Mouse (Mus musculus) intestine, embryonic 15.5 days (tissue): ENCODE measurements around the gene Ptprr. TPM values are rescaled to one million over a fixed set of nuclear protein-coding genes. Genes with fewer than 3 reads are reported as not detected.

ENCODE experiments used
- ATAC-seq: fragments of 200-750 bp; cut with Nextera tagmentation; 2 replicates; pipeline ENCODE4 v1.8.0; 2017; ENCODE audit warnings: moderate TSS enrichment, moderate library complexity
- H3K27ac ChIP-seq: fragments of 300-500 bp; sonication (generic); 2 replicates; pipeline ENCODE4 v1.5.1; 2015; ENCODE audit warnings: mild to moderate bottlenecking, inconsistent platforms
- H3K27me3 ChIP-seq: fragments of 300-500 bp; sonication (generic); replicated peaks from 2 replicates; pipeline ENCODE4 v1.6.1; 2015; ENCODE audit warnings: inconsistent platforms
- H3K36me3 ChIP-seq: fragments of 300-500 bp; sonication (generic); 2 replicates; pipeline ENCODE4 v1.6.1; 2015; ENCODE audit warnings: inconsistent platforms
- H3K4me1 ChIP-seq: fragments of 300-500 bp; sonication (generic); replicated peaks from 2 replicates; pipeline ENCODE4 v1.6.1; 2015; ENCODE audit warnings: inconsistent platforms
- H3K4me2 ChIP-seq: fragments of 300-500 bp; sonication (generic); replicated peaks from 2 replicates; pipeline ENCODE4 v1.6.1; 2015; ENCODE audit warnings: mild to moderate bottlenecking, inconsistent platforms
- H3K4me3 ChIP-seq: fragments of 300-500 bp; sonication (generic); replicated peaks from 2 replicates; pipeline ENCODE4 v1.5.1; 2015; ENCODE audit warnings: inconsistent platforms
- H3K9ac ChIP-seq: fragments of 300-500 bp; sonication (generic); 2 replicates; pipeline ENCODE4 v1.6.1; 2015; ENCODE audit warnings: inconsistent platforms
- H3K9me3 ChIP-seq: fragments of 300-500 bp; sonication (generic); 2 replicates; pipeline ENCODE4 v1.6.1; 2016; ENCODE audit warnings: inconsistent platforms
- WGBS: fragments of 180-500 bp; shearing (Covaris S2); methylation state at CpG from one replicate; pipeline ENCODE4 v1.1.7; 2015; 5-methylcytosine and 5-hydroxymethylcytosine counted together
- polyA plus RNA-seq: library from polyadenylated mRNA; unstranded; fragments of >200 nt; fragmentation: Nextera tagmentation; extraction: Ambion mirVana; gene quantifications from 2 replicates; pipeline ENCODE4 v1.2.1, GENCODE M21; 2015

Gene Ptprr
- polyA plus RNA-seq, result 3.7 TPM in 2 replicates

DNA sequence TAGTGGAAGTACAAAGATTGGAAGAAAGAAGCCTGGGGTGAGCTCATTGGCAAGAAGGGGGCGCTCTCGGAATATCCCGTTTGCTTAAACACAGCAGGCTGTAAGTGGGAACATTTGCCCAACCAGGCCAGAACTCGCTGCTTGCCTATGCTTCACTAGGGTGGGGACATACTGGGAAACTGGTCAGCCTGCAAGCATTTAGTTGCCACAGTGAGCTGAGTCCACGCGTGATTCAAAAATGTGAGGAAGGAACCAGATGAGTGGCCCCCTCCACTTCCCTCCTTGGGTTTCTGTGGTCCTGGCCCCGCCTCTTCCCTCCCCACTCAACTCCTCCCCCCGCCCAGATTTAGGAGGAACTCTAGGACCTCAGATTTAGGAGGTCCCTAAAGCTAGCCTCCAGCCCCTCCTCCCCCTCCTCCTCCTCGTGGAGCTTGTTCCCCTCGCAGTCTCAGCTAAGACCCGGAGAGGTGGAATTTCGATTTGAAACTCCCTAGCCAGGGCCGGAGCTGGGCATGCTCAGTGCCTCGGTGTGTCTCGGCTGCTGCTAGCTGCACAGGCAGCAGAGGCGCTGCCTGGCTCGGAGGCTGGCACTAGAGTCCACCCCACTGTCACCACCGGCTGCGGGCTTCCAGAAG lies at the start of gene Ptprr:
Ptprr (plus strand) TSS at position 369 of the 635 bp plus-strand sequence.
- Histone ChIP-seq H3K9ac (no peak within 1 kb of the TSS), H3K4me2 (peak within 1 kb of the TSS; percentile 67), H3K36me3 (no peaks in the 10 kb centered on the region), H3K4me1 (peaks cover 14% of the 10 kb centered on the region; the same call in 1 of the 2 replicates), H3K4me3 (peak within 1 kb of the TSS; percentile 31), H3K27me3 (peaks cover 4% of the 10 kb centered on the region; the same call in 1 of the 2 replicates), H3K27ac (no peak within 1 kb of the TSS), H3K9me3 (no peaks in the 10 kb centered on the region)
- WGBS, result under 1% methylated on average over 19 of the region's 19 CpGs
- peak; percentile 93 for ATAC-seq

DNA sequence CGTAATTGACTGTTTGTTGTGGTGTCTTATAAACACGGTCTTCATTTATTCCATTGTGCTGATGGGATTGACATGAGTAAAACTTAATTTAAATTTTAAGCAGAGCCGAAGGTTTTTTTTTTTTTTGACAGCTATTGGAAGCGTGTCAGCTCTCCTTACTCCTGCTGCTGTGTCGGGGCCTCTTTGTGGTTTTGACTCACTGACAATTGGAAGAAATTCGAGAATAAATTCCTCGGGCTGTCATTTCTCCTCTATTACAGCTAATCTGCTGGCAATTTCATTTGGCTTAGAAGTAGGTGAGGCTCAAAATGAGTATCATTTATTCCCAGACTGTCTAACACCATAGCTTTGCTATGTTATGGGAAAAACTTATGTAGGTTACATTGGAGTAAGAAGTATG lies 41.7 kb upstream of the Ptprr start:
- ATAC-seq, result no peak

DNA sequence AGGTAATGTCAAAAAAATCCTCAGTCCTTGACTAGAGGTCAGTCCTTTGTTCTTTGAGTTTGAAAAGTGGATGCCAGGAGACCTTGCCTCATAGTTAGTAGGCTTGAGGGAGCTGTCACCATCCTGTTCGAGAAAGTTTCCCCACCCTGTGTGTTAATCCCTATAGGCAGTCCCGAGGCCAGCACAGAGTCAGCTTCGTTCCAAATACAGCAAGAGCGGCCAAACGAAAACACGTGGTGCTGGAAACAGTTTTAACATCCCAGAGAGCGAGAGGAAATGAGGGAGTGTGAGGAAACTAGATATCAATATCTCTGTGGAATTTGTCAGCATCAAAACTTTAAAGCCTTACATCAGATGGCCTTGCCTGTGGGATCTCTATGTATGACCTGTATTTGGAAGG lies 39.0 kb upstream of the Ptprr start:
- no peak for ATAC-seq
- no peaks in the 10 kb centered on the region for H3K4me1 ChIP-seq
- H3K4me3 ChIP-seq, result no peak overlapping the region
- WGBS, result 67% methylated on average over 7 of the region's 7 CpGs
- no peak overlapping the region for H3K4me2 ChIP-seq
- H3K27me3 ChIP-seq, result no peaks in the 10 kb centered on the region
- no peak overlapping the region for H3K9ac ChIP-seq
- H3K9me3 ChIP-seq, result no peaks in the 10 kb centered on the region
- no peaks in the 10 kb centered on the region for H3K36me3 ChIP-seq
- H3K27ac ChIP-seq, result no peak overlapping the region

More for the DNA sequence above, 41.7 kb upstream of the Ptprr start:
- Histone ChIP-seq H3K27ac (no peak overlapping the region), H3K4me3 (no peak overlapping the region), H3K4me1 (no peaks in the 10 kb centered on the region), H3K27me3 (no peaks in the 10 kb centered on the region), H3K36me3 (no peaks in the 10 kb centered on the region), H3K9ac (no peak overlapping the region), H3K4me2 (no peak overlapping the region), H3K9me3 (no peaks in the 10 kb centered on the region)
- 86% methylated on average over 7 of the region's 7 CpGs for WGBS

DNA sequence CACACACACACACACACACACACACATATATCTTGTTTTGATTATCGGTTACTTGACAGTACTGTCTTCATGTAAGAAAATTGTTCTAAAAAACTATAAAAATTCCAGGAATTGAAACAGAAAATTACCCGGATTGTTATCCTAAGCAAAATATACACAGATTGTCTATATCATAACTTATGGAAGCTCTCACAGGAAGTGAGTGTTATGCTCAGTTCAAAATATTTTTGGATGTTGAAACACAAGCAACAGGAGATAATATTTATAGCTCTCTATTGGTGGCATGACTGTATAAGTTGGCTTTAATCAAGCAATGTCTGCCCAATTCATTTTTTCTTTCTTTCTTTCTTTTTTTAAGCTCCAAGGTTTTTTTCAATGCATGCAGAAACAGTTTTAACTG lies 38.0 kb upstream of the Ptprr start:
- Histone ChIP-seq H3K9me3 (no peaks in the 10 kb centered on the region), H3K4me3 (no peak overlapping the region), H3K36me3 (no peaks in the 10 kb centered on the region), H3K4me1 (no peaks in the 10 kb centered on the region), H3K27ac (no peak overlapping the region), H3K9ac (no peak overlapping the region), H3K4me2 (no peak overlapping the region), H3K27me3 (no peaks in the 10 kb centered on the region)
- no peak for ATAC-seq
- 63% methylated on average over 2 of the region's 2 CpGs for WGBS

DNA sequence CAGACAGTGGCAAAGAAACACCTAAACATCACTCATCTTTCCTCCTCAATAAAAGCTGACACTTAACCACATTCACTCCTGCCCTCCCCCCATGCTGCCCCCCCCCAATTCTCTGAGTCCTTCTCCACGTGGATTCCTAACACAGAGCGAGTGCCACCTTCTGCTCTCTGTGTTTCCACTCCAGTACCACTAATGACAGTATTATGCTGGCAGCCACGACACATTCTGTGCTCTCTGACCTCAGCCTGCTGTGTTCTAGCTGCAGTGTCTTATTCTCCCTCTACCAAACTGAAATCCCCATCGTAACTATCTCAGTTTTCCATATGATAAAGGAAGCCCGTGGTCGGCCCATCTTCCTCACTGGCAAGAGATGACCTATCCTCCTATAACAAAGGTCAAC lies 33.7 kb upstream of the Ptprr start:
- no peak for ATAC-seq
- no peak overlapping the region for H3K4me2 ChIP-seq
- no peaks in the 10 kb centered on the region for H3K4me1 ChIP-seq
- no peak overlapping the region for H3K9ac ChIP-seq
- H3K27ac ChIP-seq, result no peak overlapping the region
- no peaks in the 10 kb centered on the region for H3K9me3 ChIP-seq
- WGBS, result 73% methylated on average over 6 of the region's 6 CpGs
- H3K27me3 ChIP-seq, result no peaks in the 10 kb centered on the region
- H3K4me3 ChIP-seq, result no peak overlapping the region
- H3K36me3 ChIP-seq, result no peaks in the 10 kb centered on the region

DNA sequence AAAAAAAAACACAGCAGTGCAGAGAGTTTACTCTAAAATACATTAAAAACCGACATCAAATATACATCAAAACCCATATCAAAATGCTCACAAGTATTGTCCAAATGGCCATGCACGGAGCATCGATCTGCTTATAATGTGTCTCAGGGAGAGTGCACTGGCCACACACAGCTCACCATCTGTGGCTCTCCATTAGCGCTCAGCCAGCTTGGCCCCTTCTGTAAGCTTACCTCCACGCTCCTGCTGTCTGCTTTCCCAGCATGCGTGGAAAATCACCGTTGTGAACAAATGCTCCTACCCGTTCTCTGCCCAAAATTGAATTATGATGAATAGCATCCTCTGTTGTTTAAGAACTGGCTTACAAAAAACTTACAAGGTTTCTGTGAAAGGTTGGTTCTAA lies 16.2 kb upstream of the Ptprr start:
- Histone ChIP-seq H3K9me3 (no peaks in the 10 kb centered on the region), H3K4me3 (no peak overlapping the region), H3K27me3 (no peaks in the 10 kb centered on the region), H3K36me3 (no peaks in the 10 kb centered on the region), H3K4me1 (no peaks in the 10 kb centered on the region), H3K27ac (no peak overlapping the region), H3K9ac (no peak overlapping the region), H3K4me2 (no peak overlapping the region)
- no peak for ATAC-seq
- 78% methylated on average over 8 of the region's 8 CpGs for WGBS

DNA sequence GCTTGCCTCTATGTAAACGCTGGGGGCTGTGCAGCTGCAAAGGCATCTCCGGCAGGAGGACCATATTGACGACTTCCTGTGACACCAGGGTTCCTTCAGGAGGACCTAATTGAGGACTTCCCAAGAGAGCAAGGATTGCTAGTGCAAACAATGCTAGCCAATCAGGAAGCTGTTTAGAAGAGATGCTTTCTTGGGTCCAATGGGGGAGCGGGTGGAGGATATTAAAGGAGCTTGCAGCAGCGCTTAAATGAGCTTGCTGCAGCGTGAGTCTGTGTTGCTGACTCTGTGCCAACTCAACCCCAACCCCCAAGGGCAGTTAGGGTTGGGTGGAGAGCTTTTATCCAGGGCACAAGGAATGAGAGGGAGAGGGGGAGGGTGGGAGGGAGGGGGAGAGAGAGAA lies 11.3 kb upstream of the Ptprr start:
- Histone ChIP-seq H3K4me1 (no peaks in the 10 kb centered on the region), H3K36me3 (no peaks in the 10 kb centered on the region), H3K9me3 (no peaks in the 10 kb centered on the region), H3K9ac (no peak overlapping the region), H3K4me3 (no peak overlapping the region), H3K4me2 (no peak overlapping the region), H3K27ac (no peak overlapping the region), H3K27me3 (no peaks in the 10 kb centered on the region)
- no peak for ATAC-seq
- 38% methylated on average over 6 of the region's 6 CpGs for WGBS

DNA sequence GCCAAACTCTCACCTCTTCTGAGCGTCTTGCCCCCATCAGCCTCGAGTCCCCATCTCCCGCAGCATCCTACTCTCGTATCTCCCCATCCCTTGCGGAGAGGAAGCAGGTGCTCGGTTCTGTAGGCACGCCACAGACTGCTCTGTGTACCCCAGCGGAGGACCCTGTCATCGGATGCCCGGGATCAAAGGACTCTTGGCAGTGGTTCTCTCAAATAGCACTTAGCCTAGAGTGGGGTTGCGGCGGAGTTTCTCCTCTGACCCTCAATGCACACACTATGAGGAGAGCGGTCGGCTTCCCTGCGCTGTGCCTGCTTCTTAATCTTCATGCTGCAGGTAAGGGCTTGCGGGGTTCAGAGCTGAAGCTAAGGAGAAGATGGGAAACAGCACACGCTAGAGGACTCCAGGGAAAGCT lies 473 bp downstream of the Ptprr start:
- Histone ChIP-seq H3K9me3 (no peaks in the 10 kb centered on the region), H3K4me1 (peaks cover 14% of the 10 kb centered on the region; the same call in 1 of the 2 replicates), H3K36me3 (no peaks in the 10 kb centered on the region), H3K27me3 (peaks cover 4% of the 10 kb centered on the region; the same call in 1 of the 2 replicates), H3K27ac (no peak overlapping the region), H3K4me3 (peak overlapping the region; percentile 31), H3K4me2 (peak overlapping the region; percentile 67), H3K9ac (no peak overlapping the region)
- peak; percentile 41 for ATAC-seq
- 2% methylated on average over 17 of the region's 17 CpGs for WGBS

DNA sequence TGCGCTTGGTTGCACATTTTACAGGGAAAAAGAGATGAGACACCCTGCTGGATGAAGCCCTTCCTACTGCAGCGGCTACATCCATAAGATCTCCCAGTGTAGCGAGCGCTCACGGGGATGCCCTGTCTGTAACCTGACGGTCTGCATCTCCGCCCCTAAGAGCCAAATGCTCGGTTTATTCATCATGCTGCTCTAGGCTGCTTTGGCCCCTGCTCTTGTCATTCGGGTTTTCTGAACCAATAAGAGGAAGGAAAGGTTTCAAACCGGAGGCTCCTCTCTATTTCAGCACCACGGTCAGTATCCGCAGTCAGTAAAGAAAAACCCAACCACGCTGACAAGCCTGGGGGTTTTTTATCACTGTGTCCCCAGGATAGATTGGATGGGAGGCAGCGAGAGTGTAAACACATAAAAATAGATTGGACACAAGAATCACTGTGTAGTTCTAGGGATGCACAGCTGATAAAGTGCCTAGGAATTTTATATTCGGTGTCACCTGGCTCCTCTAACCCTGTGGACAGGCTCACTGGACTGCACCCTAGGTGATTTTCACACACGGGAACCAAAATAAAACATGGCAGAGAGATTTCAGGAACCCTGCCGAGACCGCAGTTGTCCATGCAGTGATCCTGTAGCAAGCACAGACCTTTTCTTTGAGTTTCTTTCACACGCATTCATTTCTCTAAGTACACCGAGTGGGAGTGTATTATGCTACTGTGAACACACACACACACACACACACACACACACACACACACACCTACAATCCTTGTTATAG lies 1.3 kb downstream of the Ptprr start:
- no peak overlapping the region for H3K27ac ChIP-seq
- WGBS, result 10% methylated on average over 20 of the region's 20 CpGs
- peak overlapping the region; percentile 67 for H3K4me2 ChIP-seq
- no peaks in the 10 kb centered on the region for H3K36me3 ChIP-seq
- no peaks in the 10 kb centered on the region for H3K9me3 ChIP-seq
- H3K27me3 ChIP-seq, result peaks cover 4% of the 10 kb centered on the region; the same call in 1 of the 2 replicates
- H3K4me3 ChIP-seq, result peak overlapping the region; percentile 9; the same call in 1 of the 2 replicates
- H3K4me1 ChIP-seq, result peaks cover 14% of the 10 kb centered on the region; the same call in 1 of the 2 replicates
- peak; percentile 36; the same call in 1 of the 2 replicates for ATAC-seq
- no peak overlapping the region for H3K9ac ChIP-seq

DNA sequence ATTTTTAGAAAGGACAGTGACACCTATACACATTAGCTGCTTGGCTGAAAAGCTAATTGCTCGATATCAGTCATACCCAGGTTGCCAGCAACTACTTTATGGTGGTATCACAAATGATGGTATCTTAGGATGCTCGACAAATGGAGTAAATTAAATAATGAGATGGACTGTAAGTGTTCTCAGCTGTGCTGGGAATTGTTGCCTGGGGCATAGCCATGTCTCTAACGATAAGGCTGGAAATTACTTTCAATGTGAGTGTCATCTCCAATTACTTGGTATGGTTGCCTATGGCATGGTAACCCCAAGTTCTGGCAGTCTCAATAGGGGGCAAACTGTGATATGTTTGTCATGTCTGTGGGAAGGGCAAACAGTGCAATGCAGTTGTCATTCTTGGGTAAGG lies 3.1 kb downstream of the Ptprr start:
- no peak overlapping the region for H3K4me3 ChIP-seq
- ATAC-seq, result no peak
- H3K27ac ChIP-seq, result no peak overlapping the region
- H3K27me3 ChIP-seq, result peaks cover 4% of the 10 kb centered on the region; the same call in 1 of the 2 replicates
- H3K9me3 ChIP-seq, result no peaks in the 10 kb centered on the region
- H3K9ac ChIP-seq, result no peak overlapping the region
- H3K36me3 ChIP-seq, result no peaks in the 10 kb centered on the region
- peaks cover 14% of the 10 kb centered on the region; the same call in 1 of the 2 replicates for H3K4me1 ChIP-seq
- H3K4me2 ChIP-seq, result no peak overlapping the region
- 74% methylated on average over 3 of the region's 3 CpGs for WGBS

DNA sequence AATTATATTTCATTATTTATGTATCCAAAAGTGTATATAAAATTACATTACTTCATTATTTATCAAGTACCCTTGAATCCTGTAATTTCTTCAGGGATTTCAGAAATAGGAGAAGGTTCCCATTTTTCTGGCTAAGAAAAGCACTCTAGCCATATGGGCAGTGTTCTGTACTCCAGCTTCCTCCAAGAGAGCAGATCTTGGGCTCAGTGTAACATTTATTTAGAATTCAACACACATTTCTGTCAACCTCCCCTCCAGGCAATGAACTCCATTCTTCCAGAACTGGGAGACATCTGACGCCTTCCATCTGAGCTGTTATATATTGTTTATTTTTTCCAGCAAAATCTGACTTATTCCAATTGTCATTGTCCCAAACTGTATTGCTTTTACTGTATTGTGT lies 20.1 kb downstream of the Ptprr start:
- no peak overlapping the region for H3K9ac ChIP-seq
- no peak overlapping the region for H3K4me3 ChIP-seq
- no peaks in the 10 kb centered on the region for H3K4me1 ChIP-seq
- H3K4me2 ChIP-seq, result no peak overlapping the region
- no peaks in the 10 kb centered on the region for H3K27me3 ChIP-seq
- 78% methylated on average over 1 of the region's 1 CpGs for WGBS
- no peak for ATAC-seq
- H3K27ac ChIP-seq, result no peak overlapping the region
- no peaks in the 10 kb centered on the region for H3K9me3 ChIP-seq
- H3K36me3 ChIP-seq, result no peaks in the 10 kb centered on the region

DNA sequence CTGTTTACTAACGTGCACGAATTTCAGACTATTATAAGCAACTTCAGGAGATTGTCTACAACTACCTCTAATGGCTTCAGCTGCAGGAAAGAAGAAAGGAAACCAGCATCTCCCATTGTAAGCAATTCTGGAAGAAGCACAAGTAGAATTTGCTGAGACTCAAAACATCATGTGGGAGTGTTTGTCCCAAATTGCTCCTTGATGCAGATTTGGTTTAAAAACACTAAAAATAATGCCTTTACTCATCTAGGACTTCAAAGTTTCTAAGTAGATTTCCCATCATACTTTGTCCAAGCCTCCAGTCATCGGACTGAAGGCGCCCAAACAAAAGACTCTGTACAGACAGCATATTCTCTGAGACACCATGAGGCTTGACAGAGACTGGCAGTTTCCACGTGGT lies 57.9 kb downstream of the Ptprr start:
- H3K9ac ChIP-seq, result no peak overlapping the region
- no peaks in the 10 kb centered on the region for H3K27me3 ChIP-seq
- H3K9me3 ChIP-seq, result no peaks in the 10 kb centered on the region
- no peaks in the 10 kb centered on the region for H3K4me1 ChIP-seq
- H3K36me3 ChIP-seq, result no peaks in the 10 kb centered on the region
- H3K27ac ChIP-seq, result no peak overlapping the region
- H3K4me2 ChIP-seq, result no peak overlapping the region
- H3K4me3 ChIP-seq, result no peak overlapping the region
- 76% methylated on average over 5 of the region's 5 CpGs for WGBS
- no peak for ATAC-seq
